Mouse (Mus musculus): ENCODE results near the gene Pla2g3.
A peak's percentile ranks its signal among the peaks of the same experiment; 100 is the strongest.

The Pla2g3 gene

DNA sequence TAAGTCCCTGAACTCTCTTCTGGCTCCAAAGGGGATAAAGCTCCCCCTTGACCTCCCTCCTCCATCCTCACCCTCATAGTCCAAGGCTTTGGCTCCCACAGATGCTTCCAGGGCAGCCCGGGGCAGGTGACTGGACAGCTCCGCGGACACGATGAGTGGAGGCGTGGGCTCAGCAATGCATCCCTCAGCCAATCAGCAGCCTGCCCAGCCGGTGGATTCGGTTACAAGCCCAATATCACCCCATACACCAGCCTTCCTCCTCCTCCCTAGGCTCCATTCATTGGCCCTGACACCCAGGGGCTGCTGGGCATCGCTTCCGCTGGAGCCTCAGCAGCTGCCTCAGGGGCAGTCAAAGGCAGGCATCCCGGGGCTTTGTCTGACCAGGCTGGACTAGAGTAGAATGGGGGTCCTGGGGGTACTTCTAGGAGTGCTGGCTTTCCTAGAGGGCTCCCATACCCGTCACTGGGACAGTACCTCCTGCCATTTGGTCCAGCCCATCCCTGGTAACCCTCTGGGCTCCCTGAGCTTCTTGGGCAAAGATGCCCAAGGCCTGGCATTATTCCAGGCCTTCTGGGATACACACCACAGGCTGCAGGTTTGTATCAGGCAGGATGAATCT, at the start of gene Pla2g3:
Pla2g3 (plus strand) TSS at position 333 of the 619 bp plus-strand sequence.
- no peak for DNase-seq (ENCODE audit: low read depth)

DNA sequence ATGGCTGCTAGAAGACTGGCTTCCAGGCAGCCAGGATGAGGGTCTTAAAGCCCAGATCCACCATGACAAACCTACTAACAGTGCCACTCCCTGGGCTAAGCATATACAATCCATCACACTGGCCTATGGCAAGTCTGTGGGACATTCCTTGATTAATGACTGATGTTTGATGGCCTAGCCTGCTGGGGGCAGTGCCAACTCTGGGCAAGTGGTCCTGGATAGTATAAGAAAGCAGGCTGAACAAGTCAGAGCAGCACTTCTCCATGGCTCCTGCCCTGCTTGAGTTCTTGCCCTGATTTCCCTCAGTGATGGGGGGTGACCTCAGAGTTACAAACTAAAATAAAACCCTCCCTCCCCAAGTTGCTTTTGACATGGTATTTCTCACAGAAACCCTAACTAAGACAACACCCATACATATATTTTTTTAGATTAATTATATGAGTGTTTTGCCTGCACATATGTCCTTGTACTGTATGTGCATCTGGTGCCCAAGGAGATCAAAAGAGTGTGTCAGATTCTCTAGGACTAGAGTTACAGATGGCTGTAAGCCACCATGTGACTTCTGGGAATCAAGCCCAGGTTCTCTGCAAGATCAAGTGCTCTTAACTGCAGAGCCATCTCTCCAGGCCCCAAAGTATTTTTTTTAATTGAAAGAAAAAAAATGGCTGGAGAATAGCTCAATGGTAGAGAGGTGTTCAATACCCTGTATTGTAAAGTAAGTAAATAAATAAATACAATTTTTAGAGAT, 46.2 kb upstream of the Pla2g3 start:
- DNase-seq (ENCODE audit: low read depth): peak; percentile 53

DNA sequence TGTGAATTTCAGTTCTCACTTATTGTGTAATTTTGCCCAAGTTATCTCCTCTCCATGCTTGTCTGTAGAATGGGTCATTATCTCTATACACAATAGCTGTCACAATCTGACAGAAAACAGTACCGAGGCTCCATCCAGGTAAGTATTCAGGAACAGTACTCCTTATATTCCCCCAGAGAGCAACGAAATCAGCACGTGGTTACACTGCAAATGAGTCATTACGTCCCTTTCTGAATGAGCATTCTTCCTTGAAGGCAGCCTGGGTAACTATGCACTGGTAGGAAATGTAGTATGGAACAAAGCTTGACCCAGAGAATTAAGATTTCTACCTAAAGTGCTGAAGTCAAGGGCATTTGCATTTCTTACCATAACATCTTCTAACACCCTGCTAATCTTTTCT, 45.4 kb upstream of the Pla2g3 start:
- peak; percentile 45 for DNase-seq (ENCODE audit: low read depth)

DNA sequence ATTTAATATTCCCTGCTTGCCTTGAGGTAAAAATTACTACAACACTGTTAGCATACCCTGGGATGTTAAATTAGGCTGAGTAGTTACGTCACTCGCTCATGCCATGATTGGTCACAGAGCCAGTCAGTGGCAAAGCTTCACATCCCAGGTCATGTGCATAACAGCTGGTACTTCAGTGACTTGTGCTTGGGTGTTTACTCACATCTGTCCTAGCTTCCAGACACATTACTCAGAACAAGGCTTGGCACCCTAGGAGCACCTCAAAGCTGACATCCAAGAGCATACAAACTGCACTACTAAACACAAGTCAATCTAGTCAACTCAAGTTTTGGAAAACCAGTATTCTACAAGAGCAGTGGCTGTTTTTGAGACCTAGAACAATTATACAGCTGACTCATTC, 45.0 kb upstream of the Pla2g3 start:
- DNase-seq (ENCODE audit: low read depth): peak; percentile 45

DNA sequence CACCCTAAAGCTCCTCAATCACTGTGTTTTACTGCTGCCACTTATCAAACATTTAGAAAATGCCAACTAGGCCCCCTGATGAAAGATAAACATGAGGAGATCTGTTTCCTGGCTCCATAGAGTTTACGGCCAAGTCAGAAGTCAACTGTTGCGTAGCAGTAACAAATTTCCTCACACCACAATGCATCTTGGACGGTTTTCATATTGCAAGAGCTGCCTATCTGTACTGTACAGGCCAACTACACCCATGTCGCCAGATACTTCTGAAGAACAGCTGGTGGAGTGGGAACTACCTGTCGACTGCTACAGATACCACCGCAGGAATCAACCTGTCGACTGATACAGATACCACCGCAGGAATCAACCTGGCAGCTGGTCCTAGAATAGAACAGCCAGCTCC, 43.2 kb upstream of the Pla2g3 start:
- DNase-seq (ENCODE audit: low read depth): no peak

DNA sequence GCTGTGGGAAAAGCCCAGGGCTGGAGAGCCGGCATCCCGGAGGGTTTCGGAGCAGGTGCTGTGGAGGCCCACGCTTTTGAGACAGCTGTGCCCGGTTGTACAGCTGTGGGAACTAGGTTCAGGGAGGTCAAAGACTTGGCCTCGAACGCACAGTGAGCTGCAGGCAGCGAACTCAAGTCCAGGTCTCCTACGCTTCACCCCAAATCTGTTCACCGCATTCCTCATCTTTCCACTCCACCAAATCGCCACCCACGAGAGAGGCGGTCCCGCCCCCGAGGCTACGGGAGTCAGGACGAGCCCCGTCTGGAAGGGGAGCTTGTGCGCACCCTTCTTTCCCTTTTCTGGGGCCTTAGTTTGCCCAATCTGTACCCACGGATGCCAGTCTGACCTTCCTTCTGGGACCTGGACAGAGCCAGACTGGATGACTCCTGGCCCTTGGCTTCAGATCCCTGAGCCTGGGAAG, 36.4 kb upstream of the Pla2g3 start:
- peak; percentile 61 for DNase-seq (ENCODE audit: low read depth)

DNA sequence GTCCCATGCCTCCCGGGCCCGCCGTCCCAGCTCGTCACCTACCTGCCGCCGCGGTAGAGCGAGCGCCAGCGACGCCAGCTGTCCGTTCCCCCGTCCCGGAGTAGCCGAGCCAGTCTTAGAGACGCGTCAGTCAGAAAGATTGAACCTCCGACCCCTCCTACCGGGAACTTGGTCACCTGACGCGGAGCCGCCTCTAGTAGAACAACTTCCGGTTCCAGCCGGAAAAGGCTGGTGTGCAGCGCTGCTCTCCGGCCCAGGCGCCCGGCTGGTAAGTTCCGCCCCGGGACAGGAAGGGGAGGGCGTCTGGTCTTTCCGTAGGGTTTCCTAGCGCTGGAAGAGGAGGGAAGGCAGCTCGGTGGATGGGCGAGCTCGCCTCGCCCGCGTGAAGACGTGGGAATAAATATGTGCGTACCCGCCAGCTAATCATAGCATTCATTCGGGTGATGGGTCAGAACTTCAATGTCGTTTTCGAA, 35.9 kb upstream of the Pla2g3 start, which contains the start of gene Rnf185:
Rnf185 (minus strand) TSS at position 197 of the 473 bp plus-strand sequence.
- peak; percentile 97 for DNase-seq (ENCODE audit: low read depth)

DNA sequence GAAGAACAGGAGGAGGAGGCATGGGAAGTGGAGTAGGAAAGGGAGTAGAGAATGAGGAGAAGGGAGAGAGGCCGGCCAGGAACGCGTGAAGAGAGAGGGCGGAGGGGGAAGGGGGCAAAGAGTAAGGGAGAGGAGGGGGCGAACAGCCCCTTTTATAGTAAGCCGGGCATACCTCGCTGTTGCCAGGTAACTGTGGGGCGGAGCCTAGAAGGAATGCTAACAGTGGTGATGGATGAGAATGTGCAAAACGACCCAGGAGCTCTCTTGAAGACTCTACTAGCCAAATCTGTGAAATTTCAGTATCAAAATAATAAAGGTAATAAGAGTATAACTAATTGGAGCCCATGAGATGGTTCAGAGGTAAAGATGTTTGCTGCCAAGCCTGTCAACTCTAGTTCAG, 35.3 kb upstream of the Pla2g3 start:
- peak; percentile 29 for DNase-seq (ENCODE audit: low read depth)

DNA sequence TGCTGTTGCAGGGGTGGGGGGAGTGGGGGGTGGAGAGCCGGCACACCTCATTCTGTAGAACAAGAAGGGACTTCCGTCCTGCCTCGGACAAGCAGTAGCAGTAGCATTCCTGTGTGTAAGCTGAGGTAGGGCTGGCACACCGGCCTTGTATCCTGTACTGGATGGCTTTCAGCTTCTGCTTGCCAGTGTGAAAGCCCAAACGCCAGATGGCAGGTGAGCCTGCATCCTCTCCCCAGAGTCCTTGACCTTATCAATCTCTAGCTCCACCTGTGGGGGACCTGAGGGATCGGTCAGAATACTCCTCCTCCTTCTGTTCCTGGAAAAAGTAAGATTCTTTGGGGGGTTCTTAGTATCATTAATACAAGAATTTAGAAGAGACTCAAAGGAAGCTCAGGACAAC, 34.6 kb upstream of the Pla2g3 start:
- no peak for DNase-seq (ENCODE audit: low read depth)

DNA sequence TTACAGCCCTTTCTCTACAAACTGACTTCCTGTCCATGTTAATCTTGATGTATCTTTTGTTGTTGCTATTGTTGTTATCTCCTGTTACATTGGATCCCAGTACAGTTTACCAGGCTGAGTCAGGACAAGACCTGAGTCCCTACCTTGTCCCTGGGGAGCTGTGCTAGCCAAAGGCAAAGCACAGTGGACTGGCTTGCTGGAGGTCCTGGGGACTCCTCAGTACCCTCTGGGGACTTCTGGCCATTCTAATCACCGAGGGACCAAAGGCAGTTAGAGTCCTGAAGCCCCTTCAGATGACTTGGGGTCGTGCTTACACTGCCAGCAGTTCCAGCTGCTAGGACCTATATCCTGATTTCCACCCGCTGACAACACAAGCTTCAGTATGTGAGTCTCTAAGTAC, 33.6 kb upstream of the Pla2g3 start:
- DNase-seq (ENCODE audit: low read depth): no peak

DNA sequence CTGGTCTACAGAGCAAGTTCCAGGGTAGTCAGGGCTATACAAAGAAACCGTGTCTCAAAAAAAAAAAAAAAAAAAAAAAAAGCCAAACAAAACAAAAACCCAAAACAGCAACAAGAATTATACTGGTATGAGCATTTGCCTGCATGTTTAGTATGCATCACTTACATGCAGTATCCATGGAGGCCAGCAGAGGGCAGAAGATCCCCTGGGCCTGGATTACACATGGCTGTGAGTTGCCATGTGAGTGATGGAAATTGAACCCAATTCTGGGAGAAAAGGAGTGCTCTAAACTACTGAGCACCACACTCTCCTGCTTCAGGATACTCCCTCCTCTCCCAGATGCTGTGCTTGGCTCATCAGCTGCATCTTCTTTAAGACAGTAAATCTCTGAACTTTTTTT, 31.7 kb upstream of the Pla2g3 start:
- peak; percentile 83 for DNase-seq (ENCODE audit: low read depth)

DNA sequence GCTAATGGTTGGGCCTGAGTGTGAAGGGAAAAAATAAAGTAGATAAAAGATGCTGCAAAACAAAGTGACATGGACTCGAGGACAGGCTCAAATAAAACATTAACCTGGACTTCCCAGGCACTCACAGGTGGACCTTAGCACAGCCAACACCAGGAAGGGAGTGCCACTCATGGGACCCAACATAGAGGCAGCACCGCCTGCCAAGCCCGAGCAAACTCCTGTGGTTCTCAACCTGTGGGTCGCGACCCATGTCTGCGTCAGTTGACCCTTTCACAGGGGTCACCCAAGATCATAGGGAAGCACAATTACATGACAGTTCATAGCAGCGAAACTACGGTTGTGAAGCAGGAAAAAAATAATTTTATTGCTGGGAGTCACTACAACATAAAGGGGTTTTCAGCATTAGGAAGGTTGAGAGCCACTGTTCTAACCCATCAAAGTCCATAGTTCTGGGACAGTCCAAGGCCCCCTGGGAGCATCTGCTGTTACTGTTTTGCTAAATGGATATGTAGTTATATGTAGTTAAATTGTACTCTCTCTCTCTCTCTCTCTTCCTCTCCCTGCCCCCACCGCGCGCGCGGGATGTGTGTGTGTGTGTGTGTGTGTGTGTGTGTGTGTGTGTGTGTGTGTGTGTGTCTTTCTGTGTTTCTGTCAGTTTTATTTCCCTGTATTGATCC, 29.5 kb upstream of the Pla2g3 start:
- no peak for DNase-seq (ENCODE audit: low read depth)

DNA sequence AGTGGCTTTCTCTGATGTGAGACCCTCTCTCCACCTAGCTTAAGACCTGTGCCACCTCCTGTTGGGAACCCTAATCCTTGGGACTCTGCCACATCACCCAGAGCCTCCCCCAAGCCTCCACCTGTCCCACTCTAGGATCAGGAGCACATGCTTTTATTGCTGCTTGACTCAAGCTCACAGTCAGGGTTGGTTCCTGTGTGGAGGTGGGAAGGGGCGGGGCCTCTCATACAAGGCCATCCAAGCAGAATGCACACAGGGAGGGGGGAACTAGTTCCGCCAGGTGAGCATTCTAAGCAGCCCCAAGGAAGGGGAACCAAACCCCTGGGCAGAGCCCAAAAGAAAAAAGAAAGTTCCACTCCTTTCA, 29.0 kb upstream of the Pla2g3 start:
- no peak for DNase-seq (ENCODE audit: low read depth)

DNA sequence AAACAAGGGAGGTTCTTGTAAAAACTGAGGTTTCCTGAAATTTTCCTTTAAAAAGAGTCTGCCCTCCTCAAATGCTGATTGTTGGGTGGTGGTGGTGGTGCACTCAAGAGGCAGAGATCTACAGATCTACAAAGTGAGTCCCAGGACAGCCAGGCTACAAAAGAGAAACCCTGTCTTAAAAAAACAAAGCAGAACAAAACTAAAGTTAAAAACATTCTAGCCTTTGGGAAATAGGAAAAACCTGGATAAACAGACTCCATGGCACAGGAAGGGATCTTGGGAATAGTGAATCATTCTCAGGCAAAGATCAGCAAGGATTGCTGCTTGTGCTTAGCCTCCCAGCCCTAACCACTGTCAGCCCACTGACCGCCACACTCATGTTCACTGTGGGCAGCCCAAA, 25.2 kb upstream of the Pla2g3 start:
- DNase-seq (ENCODE audit: low read depth): peak; percentile 69

DNA sequence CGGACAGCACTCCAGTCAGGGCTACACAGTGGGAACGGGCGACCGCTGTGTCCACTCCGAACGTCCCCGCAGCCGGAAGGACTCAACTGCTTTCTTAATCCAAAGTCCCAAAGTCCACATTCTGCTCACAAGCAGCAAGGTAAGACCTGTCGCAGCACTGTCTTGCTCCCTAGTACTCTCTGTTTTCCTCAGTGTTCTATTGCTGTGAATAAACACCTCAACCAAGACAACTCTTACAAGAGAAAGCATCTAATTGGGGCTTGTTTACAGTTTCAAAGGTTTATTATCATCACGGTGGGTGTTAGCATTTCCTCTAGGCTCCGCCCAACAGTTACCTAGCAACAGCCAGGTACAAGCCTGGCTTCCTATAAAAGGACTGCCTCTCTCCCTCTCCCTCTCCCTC, 16.6 kb upstream of the Pla2g3 start:
- DNase-seq (ENCODE audit: low read depth): no peak

DNA sequence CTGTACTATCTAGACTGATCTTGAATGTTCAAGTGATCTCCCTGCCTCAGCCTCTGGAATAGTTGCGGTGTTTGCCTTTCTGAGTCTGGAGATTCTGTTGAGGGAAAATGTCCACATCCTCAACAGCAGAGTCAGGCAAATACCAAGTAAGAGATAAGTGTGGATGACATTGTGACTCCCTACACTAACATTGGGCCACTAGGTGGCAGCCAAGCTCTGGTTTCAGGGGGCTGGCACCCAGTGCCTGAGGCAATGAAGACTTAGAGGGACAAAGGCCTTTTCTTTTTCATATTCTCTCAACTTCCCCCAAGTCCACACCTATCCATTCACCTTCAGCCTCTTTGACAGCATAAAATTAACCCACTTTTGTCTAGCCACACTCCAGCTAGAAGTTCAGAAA, 15.6 kb upstream of the Pla2g3 start:
- DNase-seq (ENCODE audit: low read depth): peak; percentile 94

DNA sequence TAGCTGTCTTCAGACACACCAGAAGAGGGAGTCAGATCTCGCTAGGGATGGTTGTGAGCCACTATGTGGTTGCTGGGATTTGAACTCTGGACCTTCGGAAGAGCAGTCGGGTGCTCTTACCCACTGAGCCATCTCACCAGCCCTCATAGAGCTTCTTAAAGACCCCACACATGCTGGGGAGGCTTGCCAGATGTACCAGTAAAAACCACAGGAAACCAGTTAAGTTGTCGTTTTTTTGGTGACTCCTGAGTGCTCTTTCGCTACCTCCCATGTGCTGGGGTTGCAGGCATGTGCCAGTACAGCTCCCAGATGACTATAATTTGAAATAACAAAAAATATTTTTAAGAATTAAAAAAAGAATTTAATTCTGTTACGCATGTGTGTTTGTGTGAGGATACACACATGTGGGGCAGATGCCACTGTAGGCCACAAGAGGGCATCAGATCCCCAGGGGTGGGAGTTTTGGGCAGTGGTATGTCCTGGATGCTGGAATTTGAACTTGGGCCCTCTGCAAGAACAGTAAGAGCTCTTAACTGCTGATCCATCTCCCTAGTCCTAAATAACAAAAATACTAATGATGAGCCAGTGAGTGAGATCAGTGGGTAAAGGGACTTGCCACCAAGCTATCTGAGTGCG, 13.5 kb upstream of the Pla2g3 start:
- peak; percentile 62 for DNase-seq (ENCODE audit: low read depth)

DNA sequence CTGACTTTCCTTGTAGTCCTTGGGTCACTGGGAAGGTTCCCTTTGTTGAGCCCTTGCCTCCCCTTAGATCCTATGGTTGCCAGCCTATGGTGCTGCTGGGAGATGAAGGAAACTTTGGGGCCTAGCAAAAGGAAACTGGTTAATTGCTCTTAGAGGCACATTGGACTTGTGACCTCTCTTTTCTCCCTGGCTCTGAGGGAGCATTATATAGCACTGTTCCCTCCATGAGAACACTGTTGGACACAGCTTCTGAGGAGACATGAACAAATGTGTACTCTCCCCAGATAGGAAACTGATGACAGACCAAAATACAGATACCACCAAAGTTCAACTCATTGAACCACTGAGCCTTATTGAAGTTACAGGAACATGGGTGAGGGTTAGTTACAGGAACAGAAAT, 12.6 kb upstream of the Pla2g3 start:
- no peak for DNase-seq (ENCODE audit: low read depth)

DNA sequence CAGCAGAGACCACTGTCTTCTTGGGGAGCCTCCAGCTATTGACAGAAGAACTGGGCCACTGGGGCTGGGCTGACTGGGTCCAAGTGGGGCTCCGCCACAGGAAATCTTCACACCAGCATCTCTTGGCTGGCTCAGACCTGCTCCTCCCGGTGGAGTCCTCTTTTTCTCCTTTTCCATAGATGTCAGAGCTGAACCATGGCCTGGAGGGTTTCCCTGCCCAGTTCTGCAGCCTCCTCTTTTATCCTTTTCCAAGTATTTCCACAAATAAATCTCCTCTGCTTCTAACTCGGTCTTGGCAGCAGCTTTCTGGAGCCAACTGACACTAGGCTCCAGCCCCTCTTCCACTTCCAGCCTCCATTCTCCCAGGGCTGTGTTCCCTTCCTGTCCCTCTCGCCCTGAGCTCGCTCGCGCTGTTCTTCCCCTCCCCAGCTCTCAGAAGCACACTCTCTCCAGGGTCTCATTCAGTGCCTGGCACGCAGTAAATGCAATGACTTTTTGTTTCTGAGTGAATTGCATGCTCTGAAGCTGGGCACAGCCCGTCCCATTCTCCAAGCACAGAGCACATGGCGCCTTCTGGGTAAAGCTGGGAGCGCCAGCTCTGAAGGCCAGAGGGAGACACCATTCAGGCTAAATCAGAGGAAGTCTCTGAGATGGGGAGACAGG, 4.0 kb upstream of the Pla2g3 start:
- DNase-seq (ENCODE audit: low read depth): no peak

DNA sequence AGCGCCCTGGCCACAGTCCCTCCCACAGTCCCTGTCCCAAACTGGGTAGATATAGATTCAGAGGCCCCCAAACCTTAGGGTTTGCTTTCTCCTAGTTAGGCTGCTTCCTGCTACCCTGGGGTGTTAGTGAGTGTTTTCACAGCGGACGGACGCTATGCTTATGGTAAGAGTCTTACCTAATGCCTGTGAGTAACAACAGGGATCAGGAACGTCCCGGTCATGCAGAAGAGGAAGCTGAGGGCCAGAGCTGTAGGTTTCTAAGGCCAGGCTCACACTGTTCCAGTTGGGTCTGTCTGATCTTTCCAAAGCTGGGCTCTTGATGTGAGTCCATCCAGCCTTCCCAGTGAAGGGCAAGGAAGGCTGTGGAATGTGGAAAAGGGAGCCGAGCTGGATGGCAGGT, 1.7 kb upstream of the Pla2g3 start:
- DNase-seq (ENCODE audit: low read depth): no peak

DNA sequence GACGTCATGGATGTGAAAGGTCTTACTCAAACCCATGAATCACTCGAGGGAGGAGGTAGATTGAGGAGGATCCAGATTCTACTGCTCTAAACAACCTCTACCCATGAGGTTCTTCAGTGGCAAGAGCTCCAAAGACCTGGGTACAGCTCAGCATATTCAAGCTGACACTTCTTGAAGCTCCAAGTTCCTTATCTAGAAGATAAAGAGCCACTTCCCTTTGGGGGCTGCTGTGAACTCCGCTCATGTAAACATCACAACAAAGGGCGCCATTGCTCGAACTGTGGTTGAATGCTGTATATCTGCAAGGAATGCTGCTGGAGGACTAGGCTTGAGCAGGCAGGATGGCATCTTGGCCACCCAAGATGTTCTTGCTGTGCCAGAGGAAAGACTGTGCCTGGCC, 952 bp downstream of the Pla2g3 start:
- DNase-seq (ENCODE audit: low read depth): no peak

DNA sequence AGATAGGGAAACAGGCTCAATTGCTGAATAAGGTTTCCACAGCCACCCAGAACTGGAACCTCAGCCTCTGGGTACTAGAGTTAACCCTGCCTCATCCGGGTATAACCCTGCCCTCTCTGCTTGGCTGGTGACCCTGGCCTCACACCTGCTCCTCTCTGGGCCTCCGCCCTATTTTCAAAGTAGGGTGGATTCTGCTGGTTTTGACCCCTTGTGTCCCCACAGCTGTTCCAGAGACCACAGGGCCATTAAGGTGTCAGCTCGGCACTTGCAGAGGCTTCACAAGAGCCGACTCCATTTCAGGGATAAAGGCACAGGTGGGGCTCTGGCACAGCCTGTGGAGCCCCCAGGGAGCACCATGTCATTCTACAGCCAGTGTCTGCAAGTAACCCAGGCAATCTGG, 4.7 kb downstream of the Pla2g3 start:
- DNase-seq (ENCODE audit: low read depth): no peak
